Mouse (Mus musculus) myocyte (in vitro differentiated cells): ENCODE data around the gene Frrs1l.

Source experiments
- MYOG ChIP-seq, 3 experiments: IDR thresholded peaks; one replicate each; pipeline ENCODE4 v1.6.1; 2011; ENCODE audit warnings: control low read depth in 2 of 3, low read depth in 2 of 3, mild to moderate bottlenecking in 2 of 3; ENCODE audit not compliant: insufficient read length in 2 of 3, control insufficient read depth in 1 of 3, insufficient read depth in 1 of 3
- POLR2A ChIP-seq: IDR thresholded peaks from one replicate; pipeline ENCODE4 v1.6.1; 2011; ENCODE audit warnings: low read depth, mild to moderate bottlenecking, control low read depth, moderate library complexity; ENCODE audit not compliant: insufficient read length
- POLR2AphosphoS2 ChIP-seq: IDR thresholded peaks from one replicate; pipeline ENCODE4 v1.6.1; 2011; ENCODE audit warnings: low read depth, control low read depth; ENCODE audit not compliant: insufficient read length
- REST ChIP-seq: IDR thresholded peaks from one replicate; pipeline ENCODE4 v1.6.1; 2011; ENCODE audit warnings: mild to moderate bottlenecking, control low read depth, moderate library complexity; ENCODE audit not compliant: insufficient read depth, insufficient read length
- USF1 ChIP-seq: IDR thresholded peaks from one replicate; pipeline ENCODE4 v1.6.1; 2011; ENCODE audit warnings: low read depth, mild to moderate bottlenecking, control low read depth, moderate library complexity

- no peak for TF ChIP-seq MYOG (IDR thresholded peaks at IDR 0.05; ENCODE audit: control insufficient read depth in 1 of 3, insufficient read depth in 1 of 3, insufficient read length in 2 of 3, low read depth in 2 of 3)
- no peak for TF ChIP-seq POLR2A
- no peak for TF ChIP-seq POLR2AphosphoS2
- no peak for TF ChIP-seq USF1
- TF ChIP-seq REST = no peak
Observed at GRCm38 (mm10) chr4:56965586-56966179, 24.5 kb downstream of the Frrs1l start.
